Mouse (Mus musculus) heart, embryonic 11.5 days (tissue): ENCODE data around the gene Sumo3. TPM values are rescaled to one million over a fixed set of nuclear protein-coding genes. Genes with fewer than 3 reads are reported as not detected.
A peak's percentile ranks its signal among the peaks of the same experiment; 100 is the strongest.

Experiments
- ATAC-seq: fragments of 200-750 bp; cut with Nextera tagmentation; replicated peaks from 2 replicates; pipeline ENCODE4 v1.8.0; 2017; ENCODE audit warnings: moderate library complexity; ENCODE audit not compliant: insufficient number of reproducible peaks, low FRiP score, low TSS enrichment
- H3K27ac ChIP-seq: fragments of 300-500 bp; sonication (generic); 2 replicates; pipeline ENCODE4 v1.5.1; 2014; ENCODE audit warnings: mild to moderate bottlenecking, low read depth, low read length
- H3K27me3 ChIP-seq: fragments of 300-500 bp; sonication (generic); 2 replicates; pipeline ENCODE4 v1.6.1; 2014; ENCODE audit warnings: mild to moderate bottlenecking, low read length, mixed read lengths; ENCODE audit not compliant: control insufficient read depth, insufficient read depth
- H3K36me3 ChIP-seq: fragments of 300-500 bp; sonication (generic); 2 replicates; pipeline ENCODE4 v1.6.1; 2014; ENCODE audit warnings: mild to moderate bottlenecking, low read length, moderate library complexity, mixed read lengths; ENCODE audit not compliant: control insufficient read depth, insufficient read depth
- H3K4me1 ChIP-seq: fragments of 300-500 bp; sonication (generic); 2 replicates; pipeline ENCODE4 v1.6.1; 2014; ENCODE audit warnings: low read length; ENCODE audit not compliant: control insufficient read depth, insufficient read depth
- H3K4me2 ChIP-seq: fragments of 300-500 bp; sonication (generic); 2 replicates; pipeline ENCODE4 v1.6.1; 2014; ENCODE audit warnings: mild to moderate bottlenecking, moderate library complexity
- H3K4me3 ChIP-seq: fragments of 300-500 bp; sonication (generic); 2 replicates; pipeline ENCODE4 v1.5.1; 2014; ENCODE audit warnings: low read depth, low read length
- H3K9ac ChIP-seq: fragments of 300-500 bp; sonication (generic); 2 replicates; pipeline ENCODE4 v1.6.1; 2014; ENCODE audit warnings: mild to moderate bottlenecking, low read depth, low read length, moderate library complexity
- H3K9me3 ChIP-seq: fragments of 300-500 bp; sonication (generic); replicated peaks from 2 replicates; pipeline ENCODE4 v1.6.1; 2016; ENCODE audit warnings: low read length; ENCODE audit not compliant: control insufficient read depth
- WGBS: fragments of 180-500 bp; shearing (Covaris S2); extraction: QIAGEN DNeasy Blood & Tissue Kit; methylation state at CpG from one replicate; pipeline ENCODE4 v1.1.7; 2014; ENCODE audit not compliant: insufficient replicate concordance; 5-methylcytosine and 5-hydroxymethylcytosine counted together
- polyA plus RNA-seq: library from polyadenylated mRNA; unstranded; fragments of >200 nt; fragmentation: Nextera tagmentation; extraction: Ambion mirVana; gene quantifications from 2 replicates; pipeline ENCODE4 v1.2.1, GENCODE M21; 2014

The Sumo3 gene
- polyA plus RNA-seq, 1 experiment from 2014 or later = 165 TPM

GRCm38 (mm10) chr10:77596060-77596459 lies 9.8 kb upstream of the Sumo3 start:
- Histone ChIP-seq H3K27ac (no peak overlapping the region), H3K4me3 (no peak overlapping the region), H3K9me3 (no peaks in the 10 kb centered on the region), H3K4me2 (no peak overlapping the region), H3K9ac (no peak overlapping the region), H3K36me3 (peaks cover 40% of the 10 kb centered on the region), H3K4me1 (peaks cover 10% of the 10 kb centered on the region), H3K27me3 (no peaks in the 10 kb centered on the region)
- ATAC-seq = no peak
- 82% methylated on average over 2 of the region's 2 CpGs for WGBS

- Histone ChIP-seq H3K27ac (no peak overlapping the region), H3K4me2 (no peak overlapping the region), H3K9me3 (0 out of 2 replicates have a peak, but pooled peaks cover 3% of the 10 kb centered on the region), H3K36me3 (peaks cover 7% of the 10 kb centered on the region; the same call in 1 of the 2 replicates), H3K4me1 (peaks cover 23% of the 10 kb centered on the region), H3K4me3 (no peak overlapping the region), H3K27me3 (no peaks in the 10 kb centered on the region), H3K9ac (no peak overlapping the region)
- no peak for ATAC-seq
- 61% methylated on average over 4 of the region's 4 CpGs for WGBS
Observed at GRCm38 (mm10) chr10:77603021-77603420, 2.9 kb upstream of the Sumo3 start.

GRCm38 (mm10) chr10:77604111-77604510 lies 1.8 kb upstream of the Sumo3 start:
- Histone ChIP-seq H3K9ac (no peak overlapping the region), H3K4me2 (no peak overlapping the region), H3K27me3 (no peaks in the 10 kb centered on the region), H3K27ac (no peak overlapping the region), H3K4me3 (no peak overlapping the region), H3K36me3 (peaks cover 5% of the 10 kb centered on the region; the same call in 1 of the 2 replicates), H3K4me1 (peaks cover 19% of the 10 kb centered on the region), H3K9me3 (0 out of 2 replicates have a peak, but pooled peaks cover 3% of the 10 kb centered on the region)
- 88% methylated on average over 6 of the region's 6 CpGs for WGBS
- no peak for ATAC-seq

GRCm38 (mm10) chr10:77604958-77605357 lies 939 bp upstream of the Sumo3 start:
- Histone ChIP-seq H3K27me3 (no peaks in the 10 kb centered on the region), H3K4me2 (peak overlapping the region; percentile 8; the same call in 1 of the 2 replicates), H3K36me3 (peaks cover 8% of the 10 kb centered on the region), H3K9ac (no peak overlapping the region), H3K4me3 (no peak overlapping the region), H3K9me3 (0 out of 2 replicates have a peak, but pooled peaks cover 3% of the 10 kb centered on the region), H3K27ac (peak overlapping the region; percentile 99), H3K4me1 (peaks cover 14% of the 10 kb centered on the region; the same call in 1 of the 2 replicates)
- ATAC-seq = no peak
- WGBS = 41% methylated on average over 5 of the region's 5 CpGs

GRCm38 (mm10) chr10:77605368-77605767 lies 529 bp upstream of the Sumo3 start:
- peaks cover 10% of the 10 kb centered on the region for H3K36me3 ChIP-seq
- peak overlapping the region; percentile 69 for H3K4me3 ChIP-seq
- H3K4me2 ChIP-seq = peak overlapping the region; percentile 94
- no peak for ATAC-seq
- peak overlapping the region; percentile 99 for H3K27ac ChIP-seq
- H3K9ac ChIP-seq = peak overlapping the region; percentile 91
- 0 out of 2 replicates have a peak, but pooled peaks cover 3% of the 10 kb centered on the region for H3K9me3 ChIP-seq
- peaks cover 14% of the 10 kb centered on the region; the same call in 1 of the 2 replicates for H3K4me1 ChIP-seq
- WGBS = 25% methylated on average over 1 of the region's 1 CpGs
- no peaks in the 10 kb centered on the region for H3K27me3 ChIP-seq

- WGBS = 29% methylated on average over 7 of the region's 7 CpGs
- no peak; the same call in 1 of the 2 replicates for ATAC-seq
- H3K4me2 ChIP-seq = peak overlapping the region; percentile 94
- no peaks in the 10 kb centered on the region for H3K27me3 ChIP-seq
- H3K4me3 ChIP-seq = peak overlapping the region; percentile 69
- H3K27ac ChIP-seq = peak overlapping the region; percentile 99
- H3K9ac ChIP-seq = peak overlapping the region; percentile 91
- H3K4me1 ChIP-seq = peaks cover 14% of the 10 kb centered on the region; the same call in 1 of the 2 replicates
- peaks cover 20% of the 10 kb centered on the region for H3K36me3 ChIP-seq
- H3K9me3 ChIP-seq = 0 out of 2 replicates have a peak, but pooled peaks cover 3% of the 10 kb centered on the region
Observed at GRCm38 (mm10) chr10:77606855-77607254, 958 bp downstream of the Sumo3 start.

GRCm38 (mm10) chr10:77607441-77607840 lies 1.5 kb downstream of the Sumo3 start:
- 74% methylated on average over 5 of the region's 5 CpGs for WGBS
- H3K27me3 ChIP-seq = no peaks in the 10 kb centered on the region
- H3K4me3 ChIP-seq = peak overlapping the region; percentile 69
- peak overlapping the region; percentile 91 for H3K9ac ChIP-seq
- H3K9me3 ChIP-seq = 0 out of 2 replicates have a peak, but pooled peaks cover 3% of the 10 kb centered on the region
- H3K4me2 ChIP-seq = peak overlapping the region; percentile 94
- H3K4me1 ChIP-seq = peaks cover 14% of the 10 kb centered on the region; the same call in 1 of the 2 replicates
- H3K27ac ChIP-seq = no peak overlapping the region
- ATAC-seq = no peak
- H3K36me3 ChIP-seq = peaks cover 20% of the 10 kb centered on the region

- ATAC-seq = no peak
- H3K9me3 ChIP-seq = 0 out of 2 replicates have a peak, but pooled peaks cover 3% of the 10 kb centered on the region
- H3K36me3 ChIP-seq = peaks cover 20% of the 10 kb centered on the region
- H3K9ac ChIP-seq = no peak overlapping the region
- H3K27ac ChIP-seq = no peak overlapping the region
- no peak overlapping the region for H3K4me3 ChIP-seq
- peaks cover 14% of the 10 kb centered on the region; the same call in 1 of the 2 replicates for H3K4me1 ChIP-seq
- no peaks in the 10 kb centered on the region for H3K27me3 ChIP-seq
- no peak overlapping the region for H3K4me2 ChIP-seq
- 96% methylated on average over 8 of the region's 8 CpGs for WGBS
Observed at GRCm38 (mm10) chr10:77608589-77608988, 2.7 kb downstream of the Sumo3 start.
